Mouse (Mus musculus) thymus, postnatal 14 days (tissue): Measurements from ENCODE around the gene Supt5.
"Not testable (repeated sequence)": the region's sequence is repeated elsewhere in the genome, so short reads cannot be mapped to it uniquely, and the experiment has no call there.

Source experiments
- DNase-seq: peaks from one replicate; pipeline ENCODE4 v3.0.0; 2021

The Supt5 gene

GRCm38 (mm10) chr7:28338108-28338998, at the start of gene Supt5:
Gene Supt5, minus strand, starts transcription at chr7:28338746.
- peak; percentile 98 for DNase-seq

- DNase-seq: not testable (repeated sequence)
These were observed 48.8 kb upstream of the Supt5 start for GRCm38 (mm10) chr7:28387384-28387783.

DNA sequence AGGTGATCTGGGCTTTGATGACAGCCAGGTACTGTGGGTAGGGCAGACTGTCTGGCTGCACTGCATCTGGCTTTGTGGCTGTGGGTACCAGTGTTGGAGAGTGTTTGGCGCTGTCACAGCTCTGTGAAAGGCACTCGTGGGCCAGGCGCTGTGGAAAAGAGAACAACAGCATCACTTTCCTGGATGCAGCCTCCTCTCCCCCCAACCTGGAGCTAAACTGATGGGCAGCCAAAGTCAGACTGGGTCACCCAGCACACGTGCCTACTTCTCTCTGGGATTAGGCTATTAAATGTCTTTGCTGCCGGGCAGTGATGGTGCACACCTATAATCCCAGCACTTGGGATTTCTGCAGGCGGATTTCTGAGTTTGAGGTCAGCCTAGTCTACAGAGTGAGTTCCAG, 48.3 kb upstream of the Supt5 start:
- not testable (repeated sequence) for DNase-seq

DNA sequence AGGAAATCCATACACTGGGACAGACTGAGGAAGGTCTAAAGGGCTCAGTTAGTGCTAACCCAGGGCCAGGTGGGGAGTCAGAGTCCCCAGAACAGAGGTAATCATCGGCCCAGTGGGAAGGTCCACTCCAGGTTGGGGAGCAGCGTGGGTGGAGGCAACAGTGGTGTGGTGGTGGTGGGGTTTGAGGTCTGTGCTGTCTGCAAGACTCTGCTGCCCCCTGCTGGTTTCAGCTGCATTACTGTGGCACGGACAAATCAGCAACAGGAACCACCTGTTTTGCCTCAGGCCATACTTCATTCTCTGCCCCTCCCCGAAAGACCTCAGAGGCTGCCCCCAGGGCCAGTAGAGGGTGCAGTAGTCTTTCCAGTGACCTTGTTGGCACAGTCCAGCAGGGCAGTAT, 47.9 kb upstream of the Supt5 start:
- peak; percentile 94 for DNase-seq

- DNase-seq: no peak
These were observed 47.5 kb upstream of the Supt5 start for GRCm38 (mm10) chr7:28386007-28386406.

DNA sequence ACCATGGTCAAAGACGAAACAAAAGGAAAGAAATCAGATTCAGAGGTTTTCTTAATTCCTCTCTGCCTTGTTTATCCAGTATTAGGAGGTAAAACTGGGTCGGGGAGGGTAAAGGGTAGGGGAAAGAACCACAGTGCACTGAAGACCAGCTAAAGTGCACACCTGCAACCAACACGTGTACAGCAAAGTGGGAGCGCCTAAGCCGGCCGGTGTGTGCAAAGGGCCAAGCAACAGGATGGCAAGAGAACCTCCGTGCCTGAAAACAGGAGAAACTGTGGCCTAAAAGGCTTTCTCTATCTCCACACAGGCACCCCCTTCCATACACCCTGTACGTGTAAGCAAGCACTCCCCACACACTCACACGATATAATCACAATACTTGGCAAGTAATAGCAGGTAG, 46.6 kb upstream of the Supt5 start:
- DNase-seq: peak; percentile 62

- DNase-seq: peak; percentile 78
These were observed 45.6 kb upstream of the Supt5 start for GRCm38 (mm10) chr7:28384162-28384561.

GRCm38 (mm10) chr7:28383606-28384005, 45.1 kb upstream of the Supt5 start:
- no peak for DNase-seq

GRCm38 (mm10) chr7:28382981-28383396, 44.4 kb upstream of the Supt5 start:
- DNase-seq: peak; percentile 79

- DNase-seq: peak; percentile 60
These were observed 43.9 kb upstream of the Supt5 start for GRCm38 (mm10) chr7:28382347-28382951.

- DNase-seq: peak; percentile 95
These were observed 43.4 kb upstream of the Supt5 start for GRCm38 (mm10) chr7:28381938-28382337.

DNA sequence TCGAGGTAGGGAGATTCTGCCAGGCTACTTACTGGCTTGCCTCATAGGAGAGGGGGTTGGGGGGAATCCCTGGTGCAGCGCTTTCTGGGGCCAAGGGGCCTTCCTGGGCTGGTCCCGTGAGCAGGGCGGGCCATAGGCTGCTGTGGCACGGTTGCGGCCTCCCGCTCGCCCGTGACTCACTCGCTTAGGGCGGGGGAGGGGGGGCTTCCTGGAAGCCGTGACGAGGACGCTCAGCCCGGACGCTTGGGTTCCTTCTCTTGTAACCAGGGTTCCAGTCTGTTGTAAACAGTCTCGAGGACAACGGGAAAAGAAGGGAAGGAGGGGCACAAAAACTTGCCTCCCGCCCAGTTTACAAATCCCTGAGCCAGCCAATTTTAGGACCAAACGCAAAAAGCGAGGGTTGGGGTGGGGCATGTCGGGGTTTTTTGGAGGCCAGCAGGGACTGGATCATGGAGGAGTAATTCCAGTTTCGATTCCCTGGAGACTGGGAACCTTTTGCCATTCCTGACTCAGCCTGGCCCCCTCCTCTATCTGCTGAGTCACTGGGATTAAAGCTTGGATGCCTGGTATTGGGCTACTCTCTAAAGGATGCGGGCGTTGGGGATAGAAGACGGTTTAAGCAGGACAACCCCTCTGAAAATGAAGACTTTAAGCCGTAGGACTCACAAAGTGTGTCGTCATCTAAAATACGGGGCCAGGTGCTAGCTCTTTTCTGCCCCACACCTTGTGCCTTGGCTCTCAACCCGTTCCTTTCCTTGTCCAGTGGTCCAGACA, 42.7 kb upstream of the Supt5 start:
- peak; percentile 90 for DNase-seq

GRCm38 (mm10) chr7:28380237-28381016, 41.9 kb upstream of the Supt5 start, which contains the start of gene Zfp36:
Gene Zfp36, minus strand, starts transcription at chr7:28380253.
- no peak for DNase-seq

DNA sequence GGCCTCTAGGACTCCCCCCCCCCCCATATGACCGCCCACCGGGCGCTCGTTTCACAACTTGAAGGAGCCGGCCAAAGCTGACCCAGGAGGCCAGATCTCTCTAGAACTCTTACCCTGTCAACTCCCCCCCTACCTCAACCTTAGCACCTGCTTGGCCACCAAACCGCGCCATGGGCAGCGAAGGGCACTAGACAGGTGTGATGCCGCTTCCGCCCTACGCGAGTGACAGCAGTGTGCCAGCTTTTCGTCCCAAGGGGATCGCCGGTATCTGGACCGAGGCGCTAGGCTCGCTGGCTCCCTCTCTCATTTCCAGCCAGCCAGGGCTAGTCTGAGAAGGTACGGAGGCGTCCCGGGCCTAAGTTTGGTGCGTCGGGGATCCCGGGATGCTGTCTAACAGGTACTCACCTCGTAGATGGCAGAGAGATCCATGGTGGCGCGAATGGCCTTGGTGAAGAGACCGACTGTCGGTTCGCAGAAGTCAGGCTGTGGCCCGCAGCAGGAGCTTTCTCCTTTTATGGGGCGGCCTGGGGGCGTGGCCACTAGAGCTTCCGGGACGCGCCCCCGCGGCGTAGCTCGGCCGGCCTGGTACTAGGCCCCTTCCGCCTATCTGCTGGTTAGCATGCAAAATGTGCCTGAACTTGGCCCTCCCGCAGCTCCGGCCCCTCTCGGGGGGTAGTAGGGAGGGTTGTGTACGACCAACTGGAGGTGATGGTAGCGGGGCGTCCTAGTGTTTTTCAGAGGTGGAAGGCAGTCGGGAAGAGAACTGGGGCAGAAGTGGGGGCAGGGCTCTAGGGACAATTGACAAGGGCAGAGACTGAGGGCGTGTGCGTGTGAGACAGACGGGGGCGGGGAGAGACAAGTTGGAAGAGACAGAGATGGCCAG, 40.5 kb upstream of the Supt5 start:
- DNase-seq: peak; percentile 97

DNA sequence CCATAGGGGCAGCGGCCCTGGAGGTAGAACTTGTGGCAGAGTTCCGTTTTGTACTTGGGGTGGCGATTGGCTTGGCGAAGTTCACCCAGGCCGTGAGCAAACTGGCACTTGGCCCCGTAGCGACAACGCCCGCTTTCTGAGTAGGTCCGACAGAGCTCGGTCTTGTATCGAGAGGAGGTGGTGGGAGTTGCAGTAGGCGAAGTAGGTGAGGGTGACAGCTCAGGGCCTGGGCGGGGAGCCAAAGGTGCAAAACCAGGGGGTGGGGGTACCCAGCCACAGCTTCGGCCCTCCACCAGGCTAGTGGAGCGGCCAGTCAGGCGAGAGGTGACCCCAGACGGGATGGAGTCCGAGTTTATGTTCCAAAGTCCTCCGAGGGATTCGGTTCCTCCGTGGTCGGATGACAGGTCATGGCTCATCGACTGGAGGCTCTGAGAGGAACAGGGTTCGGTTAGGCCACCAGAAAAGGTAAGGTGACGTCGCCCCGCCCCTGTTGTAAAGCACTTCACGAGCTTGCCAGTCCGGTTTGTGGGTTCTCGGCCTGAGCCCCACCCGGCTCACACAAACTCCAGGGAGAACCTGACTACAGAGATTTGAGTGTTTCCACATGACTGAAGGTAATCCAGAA, 39.6 kb upstream of the Supt5 start:
- DNase-seq: peak; percentile 58

GRCm38 (mm10) chr7:28377190-28378065, 38.9 kb upstream of the Supt5 start:
- peak; percentile 48 for DNase-seq

- DNase-seq: peak; percentile 73
These were observed 37.6 kb upstream of the Supt5 start for GRCm38 (mm10) chr7:28376011-28376771.

DNA sequence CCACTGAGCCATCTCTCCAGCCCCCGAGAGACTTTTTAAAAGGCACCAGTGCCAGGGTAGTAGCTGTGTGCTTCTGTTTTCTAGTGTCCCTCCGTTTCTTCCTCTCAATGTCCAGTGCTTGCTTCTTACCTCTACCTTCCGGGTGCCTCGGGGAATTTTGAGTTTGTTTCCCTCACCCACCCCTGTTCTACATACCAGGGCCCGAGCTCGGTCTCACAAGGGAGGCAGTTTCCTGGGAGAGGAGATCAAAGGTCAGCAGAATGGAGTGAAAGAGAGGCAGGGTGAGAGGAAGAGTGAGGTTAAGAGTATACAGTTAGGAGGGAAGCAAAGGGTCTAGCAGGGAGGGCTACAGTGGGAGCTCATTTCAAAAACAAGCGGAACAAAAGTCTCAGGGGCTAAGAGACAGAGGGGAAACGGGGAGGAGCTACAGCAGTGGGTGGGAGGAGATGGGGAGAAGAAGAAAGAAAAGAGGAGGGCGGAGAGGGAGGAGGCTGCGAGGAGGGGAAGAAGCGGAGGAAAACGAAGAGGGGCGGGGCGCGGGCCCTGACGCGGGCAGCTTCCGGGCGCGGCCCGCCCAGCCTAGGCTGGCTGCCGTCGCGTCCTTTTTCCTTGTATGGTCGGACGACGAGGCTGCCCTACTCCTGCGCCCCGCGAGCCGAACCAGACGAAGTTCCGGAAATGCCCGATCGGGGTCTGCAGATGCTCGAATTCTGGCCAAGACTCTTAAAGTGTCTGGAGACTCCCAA, 36.8 kb upstream of the Supt5 start:
- peak; percentile 98 for DNase-seq
